Mouse (Mus musculus): Measurements from ENCODE around the gene Sumf1.

DNA sequence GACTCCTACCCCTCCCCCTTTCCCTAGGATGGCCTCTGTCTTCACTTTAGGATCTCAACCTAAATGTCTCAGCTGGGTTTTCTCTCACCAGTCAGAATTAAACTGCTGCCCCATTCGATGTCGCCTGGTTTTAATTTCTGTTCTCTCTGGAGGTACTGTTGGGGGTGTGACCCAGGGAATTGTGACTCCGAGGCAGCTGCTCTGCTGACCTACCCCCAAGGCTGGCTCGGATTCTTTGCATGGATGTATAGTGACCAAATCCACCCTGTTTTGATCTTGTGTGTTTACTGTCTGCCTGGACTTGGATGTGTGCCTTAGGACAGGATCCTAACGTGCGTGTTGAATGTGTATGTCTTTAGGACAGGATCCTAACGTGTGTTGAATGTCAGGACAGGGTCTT is 40.8 kb upstream of the Sumf1 start:
- TF ChIP-seq MAX (IDR thresholded peaks at IDR 0.05; ENCODE audit: low read length) (no peak), POLR2AphosphoS2 (IDR thresholded peaks at IDR 0.05; ENCODE audit: low read depth, low read length) (no peak), USF2 (conservative IDR thresholded peaks at IDR 0.05; ENCODE audit: low read depth, low read length) (no peak), JUN (IDR thresholded peaks at IDR 0.05; ENCODE audit: insufficient read depth, low read depth, low read length) (no peak)

All from CH12.LX (cell line).